Mouse (Mus musculus): ENCODE data around the gene Ezh1.

GRCm38 (mm10) chr11:101161551-101161950 is 64.7 kb downstream of the Ezh1 start:
- TF ChIP-seq CTCF (IDR thresholded peaks at IDR 0.05; ENCODE audit: control insufficient read depth, insufficient read depth, insufficient read length) (no peak), FOSL1 (IDR thresholded peaks at IDR 0.05; ENCODE audit: insufficient read depth, low read length, poor library complexity, severe bottlenecking) (no peak), USF1 (IDR thresholded peaks at IDR 0.05; ENCODE audit: low read depth) (no peak), MAX (IDR thresholded peaks at IDR 0.05) (no peak), CEBPB (IDR thresholded peaks at IDR 0.05; ENCODE audit: low read depth) (no peak), MYOG (IDR thresholded peaks at IDR 0.05; ENCODE audit: control insufficient read depth, extremely low read depth, insufficient read length) (no peak), MYOD1 (IDR thresholded peaks at IDR 0.05; ENCODE audit: control insufficient read depth, insufficient read length, low read depth) (no peak)

Data from C2C12 (cell line).